Mouse (Mus musculus) heart, postnatal 0 days (tissue): ENCODE measurements around the gene Hmga1.

Experiments used
- CTCF ChIP-seq: IDR thresholded peaks from 2 replicates; pipeline ENCODE4 v1.5.1; 2016; ENCODE audit warnings: antibody characterized with exemption, control low read depth, low read depth
- EP300 ChIP-seq: IDR thresholded peaks from 2 replicates; pipeline ENCODE4 v1.6.1; 2016; ENCODE audit warnings: antibody characterized with exemption, low read depth

- no peak for TF ChIP-seq CTCF
- no peak for TF ChIP-seq EP300
These were observed 1.2 kb upstream of the Hmga1 start for GRCm38 (mm10) chr17:27555075-27555511.
